Mouse (Mus musculus) liver, postnatal 0 days (tissue): ENCODE data around the gene Palld. TPM values are rescaled to one million over a fixed set of nuclear protein-coding genes. Genes with fewer than 3 reads are reported as not detected.

Source experiments
- ATAC-seq: fragments of 200-750 bp; cut with Nextera tagmentation; 2 replicates; pipeline ENCODE4 v1.8.0; 2017; ENCODE audit warnings: mild to moderate bottlenecking, moderate library complexity
- DNase-seq: peaks from one replicate; pipeline ENCODE4 v3.0.0-alpha.2; 2016
- H3K27ac ChIP-seq: fragments of 300-500 bp; sonication (generic); 2 replicates; pipeline ENCODE4 v1.5.1; 2014; ENCODE audit warnings: antibody characterized with exemption, moderate library complexity, mild to moderate bottlenecking, low read depth
- H3K27me3 ChIP-seq: fragments of 300-500 bp; sonication (generic); 2 replicates; pipeline ENCODE4 v1.6.1; 2014; ENCODE audit warnings: low read length, control low read depth, mixed read lengths; ENCODE audit not compliant: insufficient read depth
- H3K36me3 ChIP-seq: fragments of 300-500 bp; sonication (generic); replicated peaks from 2 replicates; pipeline ENCODE4 v1.6.1; 2014; ENCODE audit warnings: mild to moderate bottlenecking, control low read depth, low read length, moderate library complexity, mixed read lengths; ENCODE audit not compliant: insufficient read depth
- H3K4me1 ChIP-seq: fragments of 300-500 bp; sonication (generic); 2 replicates; pipeline ENCODE4 v1.6.1; 2014; ENCODE audit warnings: antibody characterized with exemption, mild to moderate bottlenecking, control low read depth; ENCODE audit not compliant: insufficient read depth
- H3K4me2 ChIP-seq: fragments of 300-500 bp; sonication (generic); 2 replicates; pipeline ENCODE4 v1.6.1; 2014; ENCODE audit warnings: low read depth, mild to moderate bottlenecking, low read length, moderate library complexity, mixed read lengths
- H3K4me3 ChIP-seq: fragments of 300-500 bp; sonication (generic); 2 replicates; pipeline ENCODE4 v1.5.1; 2014; ENCODE audit warnings: low read depth, low read length
- H3K9ac ChIP-seq: fragments of 300-500 bp; sonication (generic); replicated peaks from 2 replicates; pipeline ENCODE4 v1.6.1; 2014; ENCODE audit warnings: mild to moderate bottlenecking, moderate library complexity
- H3K9me3 ChIP-seq: fragments of 300-500 bp; sonication (generic); 2 replicates; pipeline ENCODE4 v1.6.1; 2016; ENCODE audit warnings: mild to moderate bottlenecking, control low read depth, low read length, mixed read lengths
- CTCF ChIP-seq: sonication (generic); IDR thresholded peaks from 2 replicates; pipeline ENCODE4 v1.5.1; 2016; ENCODE audit warnings: antibody characterized with exemption, low read depth
- EP300 ChIP-seq: IDR thresholded peaks from 2 replicates; pipeline ENCODE4 v1.6.1; 2016; ENCODE audit warnings: antibody characterized with exemption, low read depth, mild to moderate bottlenecking
- WGBS: fragments of 180-500 bp; shearing (Covaris S2); extraction: QIAGEN DNeasy Blood & Tissue Kit; methylation state at CpG from one replicate; pipeline ENCODE4 v1.1.7; 2014; ENCODE audit not compliant: insufficient replicate concordance; 5-methylcytosine and 5-hydroxymethylcytosine counted together
- polyA plus RNA-seq: library from polyadenylated mRNA; unstranded; fragments of >200 nt; fragmentation: Nextera tagmentation; extraction: Ambion mirVana; gene quantifications from 2 replicates; pipeline ENCODE4 v1.2.1, GENCODE M21; 2015

The Palld gene
- 10.2 and 11.7 TPM in 2 replicates for polyA plus RNA-seq

- no peak within 1 kb of the TSS for H3K9ac ChIP-seq
- ATAC-seq = no peak
Observed at GRCm38 (mm10) chr8:61902521-61902920, at the start of gene Palld. Gene Palld (minus strand): TSS chr8:61902690.

GRCm38 (mm10) chr8:61937576-61937975, 35.1 kb upstream of the Palld start:
- Histone ChIP-seq H3K9me3 (no peaks in the 10 kb centered on the region), H3K36me3 (no peaks in the 10 kb centered on the region), H3K27me3 (no peaks in the 10 kb centered on the region), H3K27ac (no peak overlapping the region), H3K4me2 (no peak overlapping the region), H3K9ac (no peak overlapping the region), H3K4me3 (no peak overlapping the region), H3K4me1 (no peaks in the 10 kb centered on the region)
- DNase-seq = no peak
- ATAC-seq = no peak
- WGBS = 71% methylated on average over 2 of the region's 2 CpGs
- TF ChIP-seq CTCF = no peak
- no peak for TF ChIP-seq EP300

More at GRCm38 (mm10) chr8:61902521-61902920, at the start of gene Palld:
- TF ChIP-seq EP300 = no peak
- no peak for TF ChIP-seq CTCF
- Histone ChIP-seq H3K4me1 (no peaks in the 10 kb centered on the region), H3K4me2 (no peak within 1 kb of the TSS), H3K27ac (no peak within 1 kb of the TSS), H3K27me3 (no peaks in the 10 kb centered on the region), H3K36me3 (no peaks in the 10 kb centered on the region), H3K9me3 (no peaks in the 10 kb centered on the region), H3K4me3 (no peak within 1 kb of the TSS)
- no peak for DNase-seq
- WGBS = 69% methylated on average over 5 of the region's 5 CpGs

GRCm38 (mm10) chr8:61933243-61933642, 30.8 kb upstream of the Palld start:
- no peak overlapping the region for H3K4me2 ChIP-seq
- H3K27me3 ChIP-seq = no peaks in the 10 kb centered on the region
- peaks cover 4% of the 10 kb centered on the region; the same call in 1 of the 2 replicates for H3K4me1 ChIP-seq
- DNase-seq (no peak), ATAC-seq (no peak)
- WGBS = 20% methylated on average over 2 of the region's 2 CpGs
- no peak for TF ChIP-seq EP300
- TF ChIP-seq CTCF = no peak
- no peak overlapping the region for H3K4me3 ChIP-seq
- H3K9ac ChIP-seq = no peak overlapping the region
- no peaks in the 10 kb centered on the region for H3K36me3 ChIP-seq
- no peaks in the 10 kb centered on the region for H3K9me3 ChIP-seq
- H3K27ac ChIP-seq = no peak overlapping the region

- peak within 1 kb of the TSS; percentile 58 for H3K27ac ChIP-seq
- DNase-seq (peak; percentile 62), ATAC-seq (peak; percentile 67)
- H3K9ac ChIP-seq = peak within 1 kb of the TSS; percentile 68
- 4% methylated on average over 22 of the region's 22 CpGs for WGBS
- H3K36me3 ChIP-seq = no peaks in the 10 kb centered on the region
- H3K9me3 ChIP-seq = no peaks in the 10 kb centered on the region
- no peaks in the 10 kb centered on the region for H3K27me3 ChIP-seq
- peak within 1 kb of the TSS; percentile 74 for H3K4me2 ChIP-seq
- peaks cover 9% of the 10 kb centered on the region; the same call in 1 of the 2 replicates for H3K4me1 ChIP-seq
- no peak for TF ChIP-seq EP300
- no peak for TF ChIP-seq CTCF
- peak within 1 kb of the TSS; percentile 63 for H3K4me3 ChIP-seq
Observed at GRCm38 (mm10) chr8:61927777-61928494, 25.4 kb upstream of the Palld start, which contains the start of gene Ddx60. Gene Ddx60 (plus strand): TSS chr8:61928087.

GRCm38 (mm10) chr8:61924518-61924917, 22.0 kb upstream of the Palld start:
- ATAC-seq (no peak), DNase-seq (no peak)
- H3K27me3 ChIP-seq = no peaks in the 10 kb centered on the region
- peaks cover 9% of the 10 kb centered on the region; the same call in 1 of the 2 replicates for H3K4me1 ChIP-seq
- WGBS = 75% methylated on average over 1 of the region's 1 CpGs
- no peak for TF ChIP-seq EP300
- TF ChIP-seq CTCF = no peak
- no peaks in the 10 kb centered on the region for H3K36me3 ChIP-seq
- no peak overlapping the region for H3K4me2 ChIP-seq
- no peaks in the 10 kb centered on the region for H3K9me3 ChIP-seq
- no peak overlapping the region for H3K27ac ChIP-seq
- no peak overlapping the region for H3K4me3 ChIP-seq
- H3K9ac ChIP-seq = no peak overlapping the region

GRCm38 (mm10) chr8:61921454-61922054, 19.1 kb upstream of the Palld start:
- no peaks in the 10 kb centered on the region for H3K36me3 ChIP-seq
- H3K9me3 ChIP-seq = no peaks in the 10 kb centered on the region
- H3K27ac ChIP-seq = no peak overlapping the region
- H3K4me3 ChIP-seq = no peak overlapping the region
- H3K4me1 ChIP-seq = no peaks in the 10 kb centered on the region
- no peaks in the 10 kb centered on the region for H3K27me3 ChIP-seq
- WGBS = 74% methylated on average over 10 of the region's 10 CpGs
- no peak overlapping the region for H3K9ac ChIP-seq
- no peak overlapping the region for H3K4me2 ChIP-seq
- no peak for ATAC-seq
- no peak for DNase-seq
- TF ChIP-seq EP300 = no peak
